Mouse (Mus musculus) kidney, adult 2 months (tissue): ENCODE data around the gene Hsh2d.

Source experiments
- CTCF ChIP-seq: fragments of 200-500 bp; conservative IDR thresholded peaks from 2 replicates; pipeline ENCODE4 v1.5.1; 2011; ENCODE audit warnings: low read depth, mild to moderate bottlenecking, control low read depth, low read length, moderate library complexity, mixed read lengths; ENCODE audit not compliant: insufficient read depth, insufficient read length
- POLR2A ChIP-seq: fragments of 200-500 bp; IDR thresholded peaks from one replicate; pipeline ENCODE4 v1.6.1; 2011; ENCODE audit warnings: low read depth, low read length, control low read depth

DNA sequence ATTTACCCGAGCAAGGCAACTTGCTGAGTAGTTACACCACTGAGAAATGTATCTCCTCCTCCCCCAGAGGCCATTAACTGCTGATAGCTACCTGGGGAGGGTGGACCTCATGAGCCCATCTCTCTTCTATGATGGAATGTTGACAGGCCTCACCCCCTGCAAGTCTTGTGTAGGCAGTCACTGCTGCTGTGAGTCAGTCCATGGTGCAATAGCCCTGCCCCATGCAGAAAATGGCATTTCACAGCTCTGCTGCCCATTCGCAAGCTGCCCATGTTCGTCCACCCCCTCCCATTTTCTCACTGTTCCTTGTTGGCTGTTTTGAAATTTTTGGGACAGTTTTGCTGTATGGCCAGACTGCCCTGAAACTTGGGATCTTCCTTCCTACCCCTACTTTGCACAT is 43.9 kb upstream of the Hsh2d start:
- no peak for TF ChIP-seq CTCF
- TF ChIP-seq POLR2A: no peak
